Mouse (Mus musculus) liver, embryonic 11.5 days (tissue): ENCODE results near the gene Adh6b. TPM values are rescaled to one million over a fixed set of nuclear protein-coding genes. Genes with fewer than 3 reads are reported as not detected.

Source experiments
- ATAC-seq: fragments of 200-750 bp; cut with Nextera tagmentation; replicated peaks from 2 replicates; pipeline ENCODE4 v1.8.0; 2017; ENCODE audit warnings: moderate number of reproducible peaks, mild to moderate bottlenecking, moderate TSS enrichment, moderate library complexity; ENCODE audit not compliant: low FRiP score
- DNase-seq: peaks from one replicate; pipeline ENCODE4 v3.0.0-alpha.2; 2017; ENCODE audit warnings: low spot score
- H3K27ac ChIP-seq: fragments of 300-500 bp; sonication (generic); 2 replicates; pipeline ENCODE4 v1.5.1; 2014; ENCODE audit warnings: mild to moderate bottlenecking, low read depth, low read length, control low read depth
- H3K27me3 ChIP-seq: fragments of 300-500 bp; sonication (generic); replicated peaks from 2 replicates; pipeline ENCODE4 v1.6.1; 2014; ENCODE audit warnings: low read length, mixed read lengths; ENCODE audit not compliant: control insufficient read depth, insufficient read depth
- H3K36me3 ChIP-seq: fragments of 300-500 bp; sonication (generic); 2 replicates; pipeline ENCODE4 v1.6.1; 2014; ENCODE audit warnings: mild to moderate bottlenecking, low read length, moderate library complexity, mixed read lengths; ENCODE audit not compliant: control insufficient read depth, insufficient read depth
- H3K4me1 ChIP-seq: fragments of 300-500 bp; sonication (generic); replicated peaks from 2 replicates; pipeline ENCODE4 v1.6.1; 2014; ENCODE audit warnings: low read length, mixed read lengths; ENCODE audit not compliant: control insufficient read depth, insufficient read depth
- H3K4me2 ChIP-seq: fragments of 300-500 bp; sonication (generic); 2 replicates; pipeline ENCODE4 v1.6.1; 2014; ENCODE audit warnings: mild to moderate bottlenecking, control low read depth, moderate library complexity
- H3K4me3 ChIP-seq: fragments of 300-500 bp; sonication (generic); 2 replicates; pipeline ENCODE4 v1.5.1; 2014; ENCODE audit warnings: low read depth, low read length, control low read depth
- H3K9ac ChIP-seq: fragments of 300-500 bp; sonication (generic); 2 replicates; pipeline ENCODE4 v1.6.1; 2014; ENCODE audit warnings: low read depth, low read length, control low read depth
- H3K9me3 ChIP-seq: fragments of 300-500 bp; sonication (generic); 2 replicates; pipeline ENCODE4 v1.6.1; 2016; ENCODE audit warnings: low read length, inconsistent platforms, mixed read lengths; ENCODE audit not compliant: control insufficient read depth
- WGBS: fragments of 180-500 bp; shearing (Covaris S2); extraction: QIAGEN DNeasy Blood & Tissue Kit; methylation state at CpG from one replicate; pipeline ENCODE4 v1.1.7; 2014; 5-methylcytosine and 5-hydroxymethylcytosine counted together
- polyA plus RNA-seq: library from polyadenylated mRNA; unstranded; fragments of >200 nt; fragmentation: Nextera tagmentation; extraction: Ambion mirVana; gene quantifications from 2 replicates; pipeline ENCODE4 v1.2.1, GENCODE M21; 2014

Adh6b gene
- polyA plus RNA-seq, 1 experiment from 2014 or later, result 0.89 TPM

DNA sequence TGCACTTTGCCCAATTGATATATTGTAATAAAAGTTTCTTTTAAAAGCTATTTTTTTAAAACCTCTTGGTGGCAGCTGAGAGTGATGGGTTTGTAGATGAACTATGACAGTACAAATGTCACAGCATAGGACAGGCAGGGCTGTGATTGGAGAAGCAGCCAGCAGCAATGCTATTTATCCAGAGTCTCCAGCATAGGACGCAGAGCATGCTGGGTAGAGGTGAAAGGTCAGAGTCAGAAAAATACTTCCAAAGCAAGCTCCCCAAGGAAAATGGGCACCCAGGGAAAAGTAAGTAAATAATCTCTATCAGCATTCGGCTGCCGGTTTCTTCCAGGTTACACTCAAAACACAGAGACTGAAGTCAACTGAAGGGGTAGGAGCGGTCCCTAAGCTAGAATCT, 32.3 kb downstream of the Adh6b start:
- Histone ChIP-seq H3K27me3 (no peaks in the 10 kb centered on the region), H3K36me3 (no peaks in the 10 kb centered on the region), H3K9ac (no peak overlapping the region), H3K9me3 (no peaks in the 10 kb centered on the region), H3K4me2 (no peak overlapping the region), H3K27ac (no peak overlapping the region), H3K4me1 (no peaks in the 10 kb centered on the region), H3K4me3 (no peak overlapping the region)
- WGBS, result 76% methylated on average over 4 of the region's 4 CpGs
- ATAC-seq (no peak), DNase-seq (no peak)

- Histone ChIP-seq H3K9ac (no peak overlapping the region), H3K27me3 (no peaks in the 10 kb centered on the region), H3K4me1 (no peaks in the 10 kb centered on the region), H3K4me2 (no peak overlapping the region), H3K36me3 (no peaks in the 10 kb centered on the region), H3K9me3 (no peaks in the 10 kb centered on the region), H3K27ac (no peak overlapping the region), H3K4me3 (no peak overlapping the region)
- no peak for ATAC-seq
- WGBS, result 64% methylated on average over 2 of the region's 2 CpGs
- no peak for DNase-seq
Measured at GRCm38 (mm10) chr3:138375148-138375547, 33.6 kb downstream of the Adh6b start.

DNA sequence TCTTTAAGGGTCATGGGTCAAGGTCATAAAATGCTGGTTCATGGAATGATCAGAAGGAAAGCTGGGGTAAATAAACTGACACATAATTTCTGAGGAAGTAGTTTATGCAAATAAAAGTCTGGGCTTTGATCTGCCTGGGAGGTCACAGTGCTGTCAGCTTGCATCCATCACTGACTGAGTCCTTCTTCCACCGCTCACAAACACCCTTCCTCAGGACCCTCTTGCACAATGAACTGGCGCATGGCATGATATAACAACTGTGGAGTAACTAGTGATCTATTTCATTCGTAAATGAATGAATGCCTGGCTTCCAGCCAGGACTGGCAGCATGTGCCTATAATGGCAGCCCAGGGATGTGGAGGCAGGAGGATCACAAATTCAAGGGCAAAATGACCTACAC, 39.6 kb downstream of the Adh6b start:
- no peak for DNase-seq

DNA sequence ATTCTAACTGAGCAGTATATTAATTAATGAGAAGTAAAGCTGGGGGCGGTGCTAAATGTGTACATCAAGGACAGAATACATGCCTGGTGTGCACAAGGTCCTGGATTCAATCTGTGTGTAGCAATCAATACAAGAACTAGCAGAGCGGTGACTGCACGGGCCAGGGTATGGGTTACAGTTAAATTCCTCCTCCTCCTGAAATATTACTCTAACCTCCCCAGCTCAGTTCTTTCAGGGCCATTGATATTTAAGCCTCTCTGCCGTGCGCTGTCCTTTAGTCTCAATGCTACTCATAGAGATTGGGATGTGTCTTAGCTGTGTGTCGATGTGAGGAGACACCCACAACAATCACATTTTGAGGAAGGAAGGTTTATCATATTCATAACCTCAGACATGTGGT, 45.6 kb downstream of the Adh6b start:
- Histone ChIP-seq H3K27ac (no peak overlapping the region), H3K9me3 (no peaks in the 10 kb centered on the region), H3K36me3 (no peaks in the 10 kb centered on the region), H3K9ac (no peak overlapping the region), H3K4me2 (no peak overlapping the region), H3K27me3 (no peaks in the 10 kb centered on the region), H3K4me3 (no peak overlapping the region), H3K4me1 (no peaks in the 10 kb centered on the region)
- WGBS, result 88% methylated on average over 6 of the region's 6 CpGs
- ATAC-seq, result no peak
- DNase-seq, result no peak

More for the DNA sequence above, 39.6 kb downstream of the Adh6b start:
- H3K4me3 ChIP-seq, result no peak overlapping the region
- H3K27ac ChIP-seq, result no peak overlapping the region
- no peaks in the 10 kb centered on the region for H3K36me3 ChIP-seq
- H3K27me3 ChIP-seq, result no peaks in the 10 kb centered on the region
- H3K4me2 ChIP-seq, result no peak overlapping the region
- no peak for ATAC-seq
- no peaks in the 10 kb centered on the region for H3K9me3 ChIP-seq
- no peak overlapping the region for H3K9ac ChIP-seq
- WGBS, result 39% methylated on average over 3 of the region's 3 CpGs
- no peaks in the 10 kb centered on the region for H3K4me1 ChIP-seq

DNA sequence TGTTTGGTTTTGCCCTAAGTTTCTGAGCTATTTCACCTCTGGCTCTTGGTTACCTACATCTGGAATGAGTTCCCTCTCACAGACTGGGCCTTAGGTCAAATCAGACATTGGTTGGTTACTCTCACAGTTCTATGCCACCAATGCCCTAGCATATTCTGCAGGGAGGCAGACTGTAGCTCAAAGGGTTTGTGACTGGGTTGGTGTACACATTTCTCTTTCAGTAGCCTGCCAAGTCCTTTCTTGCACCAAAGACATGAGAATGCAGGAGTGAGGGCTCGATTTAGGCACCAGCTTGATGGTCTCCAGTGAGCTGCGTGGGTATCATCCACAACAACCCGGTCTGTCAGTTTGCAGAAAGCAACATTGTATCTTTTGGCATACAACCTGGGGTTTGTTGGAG, 63.3 kb downstream of the Adh6b start:
- Histone ChIP-seq H3K9me3 (no peaks in the 10 kb centered on the region), H3K4me1 (no peaks in the 10 kb centered on the region), H3K9ac (no peak overlapping the region), H3K27me3 (no peaks in the 10 kb centered on the region), H3K36me3 (no peaks in the 10 kb centered on the region), H3K4me2 (no peak overlapping the region), H3K4me3 (no peak overlapping the region), H3K27ac (no peak overlapping the region)
- DNase-seq (no peak), ATAC-seq (no peak)
- 59% methylated on average over 3 of the region's 3 CpGs for WGBS

GRCm38 (mm10) chr3:138405341-138405740, 63.8 kb downstream of the Adh6b start:
- Histone ChIP-seq H3K4me1 (no peaks in the 10 kb centered on the region), H3K27me3 (no peaks in the 10 kb centered on the region), H3K9me3 (no peaks in the 10 kb centered on the region), H3K4me3 (no peak overlapping the region), H3K9ac (no peak overlapping the region), H3K27ac (no peak overlapping the region), H3K36me3 (no peaks in the 10 kb centered on the region), H3K4me2 (no peak overlapping the region)
- no peak for DNase-seq
- 40% methylated on average over 3 of the region's 3 CpGs for WGBS
- ATAC-seq, result no peak

- DNase-seq, result no peak
- H3K4me1 ChIP-seq, result no peaks in the 10 kb centered on the region
- ATAC-seq, result no peak
- H3K27me3 ChIP-seq, result no peaks in the 10 kb centered on the region
- no peak overlapping the region for H3K4me3 ChIP-seq
- no peaks in the 10 kb centered on the region for H3K9me3 ChIP-seq
- no peak overlapping the region for H3K27ac ChIP-seq
- H3K4me2 ChIP-seq, result no peak overlapping the region
- H3K36me3 ChIP-seq, result no peaks in the 10 kb centered on the region
- no peak overlapping the region for H3K9ac ChIP-seq
- WGBS, result 78% methylated on average over 7 of the region's 7 CpGs
Measured at GRCm38 (mm10) chr3:138405840-138406239, 64.3 kb downstream of the Adh6b start.

- no peaks in the 10 kb centered on the region for H3K27me3 ChIP-seq
- ATAC-seq, result no peak
- no peak overlapping the region for H3K27ac ChIP-seq
- H3K36me3 ChIP-seq, result no peaks in the 10 kb centered on the region
- WGBS, result 67% methylated on average over 1 of the region's 1 CpGs
- H3K9me3 ChIP-seq, result no peaks in the 10 kb centered on the region
- no peak overlapping the region for H3K4me3 ChIP-seq
- no peak for DNase-seq
- H3K4me2 ChIP-seq, result no peak overlapping the region
- no peak overlapping the region for H3K9ac ChIP-seq
- H3K4me1 ChIP-seq, result no peaks in the 10 kb centered on the region
Measured at GRCm38 (mm10) chr3:138407920-138408319, 66.3 kb downstream of the Adh6b start.
